Mouse (Mus musculus) embryonic facial prominence, embryonic 13.5 days (tissue): ENCODE data around the gene Akap13. TPM values are rescaled to one million over a fixed set of nuclear protein-coding genes. Genes with fewer than 3 reads are reported as not detected.

Experiments
- ATAC-seq: fragments of 200-750 bp; cut with Nextera tagmentation; 2 replicates; pipeline ENCODE4 v1.8.0; 2017; ENCODE audit warnings: low read depth; ENCODE audit not compliant: insufficient number of reproducible peaks, insufficient read depth, low FRiP score, low TSS enrichment
- H3K27ac ChIP-seq: fragments of 300-500 bp; sonication (generic); 2 replicates; pipeline ENCODE4 v1.5.1; 2015; ENCODE audit warnings: moderate library complexity, mild to moderate bottlenecking, inconsistent platforms
- H3K27me3 ChIP-seq: fragments of 300-500 bp; sonication (generic); 2 replicates; pipeline ENCODE4 v1.6.1; 2015; ENCODE audit warnings: mild to moderate bottlenecking, inconsistent platforms
- H3K36me3 ChIP-seq: fragments of 300-500 bp; sonication (generic); 2 replicates; pipeline ENCODE4 v1.6.1; 2015; ENCODE audit warnings: mild to moderate bottlenecking, inconsistent platforms
- H3K4me1 ChIP-seq: fragments of 300-500 bp; sonication (generic); 2 replicates; pipeline ENCODE4 v1.6.1; 2015; ENCODE audit warnings: inconsistent platforms
- H3K4me2 ChIP-seq: fragments of 300-500 bp; sonication (generic); 2 replicates; pipeline ENCODE4 v1.6.1; 2015; ENCODE audit warnings: moderate library complexity, mild to moderate bottlenecking, inconsistent platforms
- H3K4me3 ChIP-seq: fragments of 300-500 bp; sonication (generic); 2 replicates; pipeline ENCODE4 v1.5.1; 2015; ENCODE audit warnings: mild to moderate bottlenecking, inconsistent platforms
- H3K9ac ChIP-seq: fragments of 300-500 bp; sonication (generic); 2 replicates; pipeline ENCODE4 v1.6.1; 2015; ENCODE audit warnings: mild to moderate bottlenecking, inconsistent platforms
- H3K9me3 ChIP-seq: fragments of 300-500 bp; sonication (generic); 2 replicates; pipeline ENCODE4 v1.6.1; 2016; ENCODE audit warnings: inconsistent platforms
- WGBS: fragments of 180-500 bp; shearing (Covaris S2); methylation state at CpG from one replicate; pipeline ENCODE4 v1.1.7; 2015; ENCODE audit warnings: mixed read lengths; 5-methylcytosine and 5-hydroxymethylcytosine counted together
- polyA plus RNA-seq: library from polyadenylated mRNA; unstranded; fragments of >200 nt; fragmentation: Nextera tagmentation; extraction: Ambion mirVana; gene quantifications from 2 replicates; pipeline ENCODE4 v1.2.1, GENCODE M21; 2015

Gene Akap13
- polyA plus RNA-seq, 1 experiment from 2014 or later: 49.8 TPM

DNA sequence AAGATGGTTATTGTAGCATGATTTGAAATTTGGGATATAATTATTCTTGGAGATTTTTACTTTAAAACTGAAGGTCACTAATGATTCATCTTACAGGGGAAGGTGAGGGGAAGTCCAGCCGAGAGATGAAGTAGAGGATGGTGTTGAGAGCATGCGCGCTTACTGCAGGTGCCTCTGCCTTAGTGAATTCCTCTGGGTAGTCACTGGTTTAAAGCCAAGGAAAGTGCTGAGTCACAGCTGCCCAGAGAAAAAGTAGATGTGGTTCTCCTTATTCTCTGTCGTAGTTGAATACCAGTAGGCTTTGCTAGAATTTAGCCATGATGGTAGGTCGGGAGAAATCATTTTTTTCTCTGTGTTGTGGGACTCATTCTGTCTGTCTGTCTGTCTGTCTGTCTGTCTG is 132.4 kb downstream of the Akap13 start:
- ATAC-seq: no peak
- 87% methylated on average over 5 of the region's 5 CpGs for WGBS
- H3K9ac ChIP-seq: no peak overlapping the region
- H3K36me3 ChIP-seq: peaks cover 17% of the 10 kb centered on the region
- no peak overlapping the region for H3K27ac ChIP-seq
- H3K4me3 ChIP-seq: no peak overlapping the region
- no peaks in the 10 kb centered on the region for H3K27me3 ChIP-seq
- H3K9me3 ChIP-seq: no peaks in the 10 kb centered on the region
- H3K4me1 ChIP-seq: peaks cover 11% of the 10 kb centered on the region
- H3K4me2 ChIP-seq: no peak overlapping the region

DNA sequence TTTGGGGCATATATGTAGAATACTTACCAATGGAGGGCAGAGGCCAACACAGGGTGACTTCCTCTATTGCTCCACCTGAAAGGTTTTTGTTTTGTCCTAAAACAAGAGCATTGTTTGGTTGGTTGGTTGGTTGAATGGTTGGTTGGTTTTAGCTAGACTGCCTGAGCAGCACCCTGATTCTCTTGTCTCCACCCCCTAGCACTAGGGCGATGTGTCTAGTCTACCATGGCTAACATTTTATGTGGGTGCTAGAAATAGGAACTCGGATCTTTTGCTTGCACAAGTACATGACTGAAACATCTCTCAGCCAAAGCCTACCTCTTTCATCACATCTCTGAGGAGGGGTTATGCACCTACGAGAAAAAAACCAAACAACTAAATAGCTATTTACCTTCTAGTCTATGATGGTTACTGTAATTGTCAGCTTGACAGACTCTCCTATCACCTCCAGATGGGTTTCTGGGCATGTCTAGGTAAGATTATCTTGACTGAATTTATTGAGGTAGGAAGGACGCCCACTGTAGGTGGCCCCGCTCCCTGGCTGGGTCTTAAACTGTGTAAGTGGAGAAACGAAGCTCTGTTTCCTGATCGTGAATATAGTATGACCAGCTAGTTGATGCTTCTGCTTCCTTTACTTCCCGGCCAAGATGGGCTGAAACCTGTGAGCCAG is 134.1 kb downstream of the Akap13 start:
- H3K27me3 ChIP-seq: no peaks in the 10 kb centered on the region
- peaks cover 11% of the 10 kb centered on the region for H3K4me1 ChIP-seq
- H3K36me3 ChIP-seq: peaks cover 17% of the 10 kb centered on the region
- no peak overlapping the region for H3K27ac ChIP-seq
- no peak overlapping the region for H3K9ac ChIP-seq
- no peak overlapping the region for H3K4me2 ChIP-seq
- H3K4me3 ChIP-seq: no peak overlapping the region
- H3K9me3 ChIP-seq: no peaks in the 10 kb centered on the region
- WGBS: 95% methylated on average over 8 of the region's 8 CpGs
- no peak for ATAC-seq

DNA sequence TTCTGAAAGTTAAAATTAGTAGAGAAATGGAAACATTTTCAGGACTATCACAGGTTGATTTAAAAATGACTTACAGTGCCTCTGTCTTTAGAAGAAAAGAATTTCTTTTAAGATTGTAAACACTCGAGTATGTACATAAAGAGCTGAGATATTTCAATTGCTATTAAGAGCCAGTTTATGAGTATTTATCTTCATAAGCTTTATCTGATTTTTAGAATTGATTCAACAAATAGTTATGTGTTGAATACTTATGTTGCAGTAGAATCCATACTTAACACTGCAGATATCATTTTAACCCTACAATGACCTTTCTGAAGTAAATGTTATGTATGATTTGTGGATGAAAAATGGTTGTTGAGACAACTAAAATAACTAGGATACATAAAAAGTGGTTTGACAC is 136.6 kb downstream of the Akap13 start:
- no peak for ATAC-seq
- Histone ChIP-seq H3K9me3 (no peaks in the 10 kb centered on the region), H3K9ac (no peak overlapping the region), H3K4me3 (no peak overlapping the region), H3K4me1 (peaks cover 13% of the 10 kb centered on the region), H3K27me3 (no peaks in the 10 kb centered on the region), H3K27ac (no peak overlapping the region), H3K4me2 (no peak overlapping the region), H3K36me3 (peaks cover 17% of the 10 kb centered on the region)
- WGBS: 85% methylated on average over 1 of the region's 1 CpGs

DNA sequence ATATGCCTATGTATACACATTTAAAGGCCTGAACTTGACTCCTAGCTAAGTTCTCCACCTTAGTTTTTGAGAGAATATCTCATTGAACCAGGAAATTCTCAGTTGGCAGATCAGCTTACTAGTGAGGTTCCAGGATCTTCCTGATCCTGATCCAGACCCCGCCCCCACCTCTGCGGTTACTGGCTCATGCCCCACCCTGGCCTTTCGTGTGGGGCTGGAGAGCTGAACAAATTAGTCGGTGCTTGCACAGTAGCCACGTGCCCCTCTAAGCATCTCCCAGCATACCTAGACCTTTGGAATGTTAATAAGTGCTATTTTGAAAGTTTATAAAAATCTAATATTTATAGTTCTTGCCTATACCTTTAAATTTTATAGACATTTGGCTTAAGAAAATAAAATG is 139.5 kb downstream of the Akap13 start:
- no peaks in the 10 kb centered on the region for H3K27me3 ChIP-seq
- peaks cover 3% of the 10 kb centered on the region; the same call in 1 of the 2 replicates for H3K36me3 ChIP-seq
- 56% methylated on average over 5 of the region's 5 CpGs for WGBS
- H3K27ac ChIP-seq: no peak overlapping the region
- no peak for ATAC-seq
- no peak overlapping the region for H3K9ac ChIP-seq
- H3K4me3 ChIP-seq: no peak overlapping the region
- no peaks in the 10 kb centered on the region for H3K9me3 ChIP-seq
- H3K4me1 ChIP-seq: peaks cover 13% of the 10 kb centered on the region
- H3K4me2 ChIP-seq: no peak overlapping the region

DNA sequence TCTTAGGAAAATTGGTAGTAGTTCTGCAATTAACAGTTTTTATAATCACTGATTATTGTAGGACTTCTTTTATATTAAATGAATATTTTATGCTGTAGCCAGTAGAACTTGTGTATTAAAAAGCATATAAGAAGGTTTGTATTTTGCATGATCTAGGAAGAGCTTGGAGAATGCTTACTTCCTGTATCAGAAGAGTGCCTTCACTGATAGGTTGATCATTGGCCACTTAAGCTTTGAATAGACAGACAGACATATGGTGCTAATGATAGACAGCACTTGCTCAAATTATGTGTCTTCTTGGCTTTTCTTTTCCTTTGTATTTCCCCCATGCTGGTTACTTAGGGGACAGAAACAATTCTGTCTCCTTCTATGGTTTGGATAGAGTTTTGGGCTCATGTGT is 139.9 kb downstream of the Akap13 start:
- ATAC-seq: no peak
- H3K27ac ChIP-seq: no peak overlapping the region
- H3K27me3 ChIP-seq: no peaks in the 10 kb centered on the region
- H3K4me2 ChIP-seq: no peak overlapping the region
- H3K36me3 ChIP-seq: peaks cover 3% of the 10 kb centered on the region; the same call in 1 of the 2 replicates
- H3K9ac ChIP-seq: no peak overlapping the region
- H3K9me3 ChIP-seq: no peaks in the 10 kb centered on the region
- H3K4me1 ChIP-seq: peaks cover 13% of the 10 kb centered on the region
- no peak overlapping the region for H3K4me3 ChIP-seq

DNA sequence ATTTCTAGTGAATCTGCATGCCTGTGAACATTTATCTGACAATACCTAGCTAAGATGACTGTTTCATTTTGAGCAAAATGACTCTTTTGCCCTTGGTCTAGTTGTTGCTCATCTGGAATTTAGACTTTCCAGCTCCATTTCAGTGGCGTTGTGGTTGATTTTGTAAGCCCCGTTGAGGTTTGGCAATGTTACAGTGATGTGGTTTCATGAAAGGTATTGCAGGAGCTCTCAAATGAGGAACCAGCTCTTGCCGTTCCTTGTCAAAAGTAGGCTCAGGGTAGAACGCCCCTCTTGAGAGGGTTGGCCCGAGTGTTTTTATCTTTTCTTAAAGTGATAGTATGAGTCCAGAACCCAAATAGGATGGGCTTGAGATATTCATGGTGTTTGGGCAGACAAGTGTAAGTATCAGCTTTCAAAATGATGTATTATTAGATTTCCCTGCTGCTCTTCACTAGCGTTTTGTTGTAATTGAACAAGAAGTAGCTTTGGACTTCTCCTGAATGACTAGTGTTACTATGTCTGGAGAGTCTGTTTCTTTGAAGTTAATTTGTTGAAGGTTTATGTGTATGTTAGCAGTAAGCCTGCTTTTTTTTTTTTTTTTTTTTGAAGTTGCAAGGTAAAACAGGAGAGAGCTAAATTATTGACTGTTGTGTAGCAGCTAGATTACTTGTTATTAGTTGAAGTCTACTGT is 140.9 kb downstream of the Akap13 start:
- H3K9me3 ChIP-seq: no peaks in the 10 kb centered on the region
- peaks cover 13% of the 10 kb centered on the region for H3K4me1 ChIP-seq
- H3K9ac ChIP-seq: no peak overlapping the region
- no peak overlapping the region for H3K27ac ChIP-seq
- H3K27me3 ChIP-seq: no peaks in the 10 kb centered on the region
- no peak overlapping the region for H3K4me2 ChIP-seq
- 44% methylated on average over 6 of the region's 6 CpGs for WGBS
- H3K36me3 ChIP-seq: no peaks in the 10 kb centered on the region
- no peak overlapping the region for H3K4me3 ChIP-seq
- no peak for ATAC-seq

DNA sequence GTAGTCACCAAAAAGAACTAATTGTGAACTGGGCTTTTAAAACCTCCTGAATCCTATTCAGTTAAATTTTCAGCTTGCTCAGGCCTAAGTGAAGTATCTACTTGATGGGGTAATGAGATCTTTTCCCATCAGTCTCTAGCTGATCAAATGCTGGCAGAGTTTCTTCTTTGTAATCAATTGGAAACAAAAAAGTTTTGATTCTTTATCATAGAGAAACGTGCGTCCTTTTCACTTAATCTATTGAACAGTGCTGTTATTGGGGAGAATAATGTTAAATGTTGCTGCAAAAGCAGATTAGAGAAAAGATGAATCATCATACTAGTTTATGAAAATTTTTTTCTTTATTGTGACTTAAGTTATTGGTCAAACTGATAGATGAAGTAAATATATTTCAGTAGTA is 142.5 kb downstream of the Akap13 start:
- Histone ChIP-seq H3K36me3 (peaks cover 2% of the 10 kb centered on the region; the same call in 1 of the 2 replicates), H3K27me3 (no peaks in the 10 kb centered on the region), H3K4me2 (no peak overlapping the region), H3K4me1 (peaks cover 13% of the 10 kb centered on the region), H3K9me3 (no peaks in the 10 kb centered on the region), H3K4me3 (no peak overlapping the region), H3K9ac (no peak overlapping the region), H3K27ac (no peak overlapping the region)
- ATAC-seq: no peak
- 90% methylated on average over 2 of the region's 2 CpGs for WGBS

DNA sequence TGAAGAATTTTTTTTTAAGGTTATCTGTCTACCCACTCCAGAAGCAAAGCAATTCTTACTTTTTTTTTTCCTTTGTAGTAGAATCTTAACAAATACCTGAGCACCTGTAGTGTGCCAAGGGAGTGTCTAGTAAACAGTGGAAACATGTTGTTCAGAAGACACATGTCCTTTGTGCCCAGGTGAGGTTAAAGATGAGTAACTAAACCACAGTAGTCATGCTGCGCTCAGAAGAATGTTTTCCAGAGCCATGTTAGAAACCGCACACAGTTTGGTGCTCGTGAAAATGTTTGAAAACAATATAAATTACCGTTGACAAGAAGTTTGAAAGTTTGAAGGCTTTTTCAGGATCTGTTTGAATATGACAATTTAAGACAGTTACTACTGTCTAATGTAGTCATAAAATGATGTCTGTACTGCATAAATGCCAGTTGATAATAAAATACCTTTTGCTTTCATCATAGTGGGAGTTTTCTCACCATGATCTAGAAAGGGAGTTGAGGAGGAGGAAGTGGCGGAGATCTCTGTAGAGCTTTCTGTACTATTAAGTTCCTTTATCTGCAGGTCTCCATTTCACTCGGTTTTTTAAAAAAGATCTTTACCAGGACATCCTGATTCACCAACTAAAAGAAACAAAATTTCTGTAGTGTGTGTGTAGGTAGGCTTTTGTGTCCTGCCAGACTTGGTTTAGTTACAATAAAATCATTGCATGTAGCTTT is 145.2 kb downstream of the Akap13 start:
- Histone ChIP-seq H3K9me3 (no peaks in the 10 kb centered on the region), H3K4me1 (peaks cover 8% of the 10 kb centered on the region)
- ATAC-seq: no peak

DNA sequence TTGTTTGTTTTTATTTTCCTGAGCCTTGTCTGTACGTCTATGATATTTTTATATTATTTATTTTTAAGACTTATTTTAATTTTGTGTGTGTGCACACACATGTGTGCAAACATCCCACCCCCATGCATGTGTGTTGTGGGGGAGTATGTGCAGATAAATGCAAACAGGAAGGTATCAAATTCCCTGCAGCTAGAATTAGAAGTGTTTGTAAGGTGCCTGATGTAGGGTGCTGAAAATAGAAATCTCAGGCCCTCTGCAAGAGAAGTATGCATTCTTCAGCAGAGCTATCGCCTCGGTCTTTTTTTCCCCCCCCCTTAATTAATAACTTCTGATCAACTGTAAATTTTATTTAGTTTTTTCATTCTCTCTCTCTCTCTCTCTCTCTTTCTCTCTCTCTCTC is 151.9 kb downstream of the Akap13 start:
- peaks cover 53% of the 10 kb centered on the region for H3K36me3 ChIP-seq

More for the DNA sequence above, 145.2 kb downstream of the Akap13 start:
- no peak overlapping the region for H3K9ac ChIP-seq
- no peak overlapping the region for H3K27ac ChIP-seq
- WGBS: 93% methylated on average over 6 of the region's 6 CpGs
- H3K4me3 ChIP-seq: no peak overlapping the region
- no peaks in the 10 kb centered on the region for H3K27me3 ChIP-seq
- peaks cover 17% of the 10 kb centered on the region; the same call in 1 of the 2 replicates for H3K36me3 ChIP-seq
- H3K4me2 ChIP-seq: no peak overlapping the region

DNA sequence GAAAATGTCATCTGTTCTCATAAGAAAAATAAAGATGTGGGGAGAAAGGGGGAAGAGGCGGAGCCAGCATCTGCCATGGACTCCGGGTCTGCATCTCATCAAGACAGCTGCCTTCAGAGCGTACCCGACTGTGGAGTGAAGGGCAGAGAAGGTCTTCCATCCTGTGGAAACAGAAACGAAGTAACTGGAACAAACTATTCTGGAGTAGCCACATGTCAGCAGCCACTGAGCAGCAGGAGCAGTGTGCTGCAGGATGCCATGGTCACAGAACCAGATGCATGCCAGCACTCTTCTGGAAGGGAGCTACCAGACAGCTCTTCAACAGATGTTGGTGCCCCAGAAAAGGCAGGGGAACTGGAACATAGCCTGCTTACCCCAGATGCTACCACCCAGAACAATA is 153.4 kb downstream of the Akap13 start:
- Histone ChIP-seq H3K9ac (no peak overlapping the region), H3K27me3 (no peaks in the 10 kb centered on the region), H3K4me3 (no peak overlapping the region), H3K36me3 (peaks cover 43% of the 10 kb centered on the region), H3K4me2 (no peak overlapping the region), H3K27ac (peak overlapping the region; percentile 55), H3K4me1 (peaks cover 15% of the 10 kb centered on the region; the same call in 1 of the 2 replicates), H3K9me3 (no peaks in the 10 kb centered on the region)
- 45% methylated on average over 5 of the region's 5 CpGs for WGBS
- no peak; the same call in 1 of the 2 replicates for ATAC-seq

More for the DNA sequence above, 151.9 kb downstream of the Akap13 start:
- H3K9me3 ChIP-seq: no peaks in the 10 kb centered on the region
- H3K27ac ChIP-seq: no peak overlapping the region
- no peaks in the 10 kb centered on the region for H3K27me3 ChIP-seq
- no peak overlapping the region for H3K9ac ChIP-seq
- no peak overlapping the region for H3K4me2 ChIP-seq
- 69% methylated on average over 3 of the region's 3 CpGs for WGBS
- H3K4me3 ChIP-seq: no peak overlapping the region
- peaks cover 11% of the 10 kb centered on the region; the same call in 1 of the 2 replicates for H3K4me1 ChIP-seq
- no peak for ATAC-seq

DNA sequence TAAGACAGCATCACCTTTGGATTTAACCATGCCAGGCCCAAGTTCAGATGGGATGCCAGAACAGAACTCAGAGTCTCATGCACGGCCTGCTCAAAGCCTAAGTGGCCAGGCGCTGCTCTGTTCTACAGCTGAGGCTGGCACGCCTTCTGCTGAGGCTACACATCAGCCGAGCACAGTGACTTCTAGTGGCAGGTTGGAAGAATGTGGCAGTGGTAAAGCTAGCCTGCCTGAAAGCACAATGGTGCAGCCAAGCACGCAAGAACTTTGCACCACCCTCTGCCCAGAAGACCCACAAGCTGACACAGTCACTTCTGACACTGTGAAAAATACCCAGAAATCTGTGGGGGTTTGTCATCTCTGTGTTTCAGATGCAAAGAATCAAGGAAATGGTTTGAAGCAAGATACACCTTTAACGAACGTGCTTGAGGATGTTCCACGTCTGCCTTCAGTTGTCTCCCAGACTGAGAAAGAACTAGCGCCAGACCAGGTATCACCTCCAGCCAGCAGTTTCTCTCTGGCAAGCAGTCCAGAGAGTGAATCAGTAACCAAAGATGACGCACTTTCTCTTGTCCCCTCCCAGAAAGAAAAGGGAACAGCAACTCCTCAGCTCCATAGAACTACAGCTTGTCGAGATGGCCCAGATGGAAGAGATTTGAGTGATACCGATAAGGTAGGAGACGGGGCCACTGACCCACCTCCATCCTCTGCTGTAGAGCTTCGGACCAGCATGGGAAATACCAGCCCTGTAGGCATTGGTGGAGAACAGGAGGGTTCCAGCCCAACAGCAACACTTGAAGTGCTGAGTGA is 154.3 kb downstream of the Akap13 start:
- ATAC-seq: no peak
- Histone ChIP-seq H3K27ac (peak overlapping the region; percentile 55; the same call in 1 of the 2 replicates), H3K27me3 (no peaks in the 10 kb centered on the region), H3K4me1 (peaks cover 15% of the 10 kb centered on the region; the same call in 1 of the 2 replicates), H3K4me2 (no peak overlapping the region), H3K4me3 (no peak overlapping the region), H3K36me3 (peaks cover 36% of the 10 kb centered on the region), H3K9me3 (no peaks in the 10 kb centered on the region), H3K9ac (no peak overlapping the region)
- WGBS: 88% methylated on average over 14 of the region's 14 CpGs
